Mouse (Mus musculus) hindbrain, embryonic 12.5 days (tissue): Measurements from ENCODE around the gene Itga6. TPM values are rescaled to one million over a fixed set of nuclear protein-coding genes. Genes with fewer than 3 reads are reported as not detected.
"Not testable (repeated sequence)": the region's sequence is repeated elsewhere in the genome, so short reads cannot be mapped to it uniquely, and the experiment has no call there.

ENCODE experiments used
- ATAC-seq: fragments of 200-750 bp; cut with Nextera tagmentation; 2 replicates; pipeline ENCODE4 v1.8.0; 2017; ENCODE audit warnings: moderate TSS enrichment; ENCODE audit not compliant: low FRiP score
- H3K27ac ChIP-seq: fragments of 300-500 bp; sonication (generic); 2 replicates; pipeline ENCODE4 v1.5.1; 2016; ENCODE audit warnings: mild to moderate bottlenecking
- H3K27me3 ChIP-seq: fragments of 300-500 bp; sonication (generic); 2 replicates; pipeline ENCODE4 v1.6.1; 2016; ENCODE audit warnings: mild to moderate bottlenecking
- H3K36me3 ChIP-seq: fragments of 300-500 bp; sonication (generic); 2 replicates; pipeline ENCODE4 v1.6.1; 2016; ENCODE audit warnings: mild to moderate bottlenecking
- H3K4me1 ChIP-seq: fragments of 300-500 bp; sonication (generic); 2 replicates; pipeline ENCODE4 v1.6.1; 2016
- H3K4me2 ChIP-seq: fragments of 300-500 bp; sonication (generic); replicated peaks from 2 replicates; pipeline ENCODE4 v1.6.1; 2016; ENCODE audit warnings: mild to moderate bottlenecking
- H3K4me3 ChIP-seq: fragments of 300-500 bp; sonication (generic); 2 replicates; pipeline ENCODE4 v1.5.1; 2016; ENCODE audit warnings: mild to moderate bottlenecking
- H3K9ac ChIP-seq: fragments of 300-500 bp; sonication (generic); 2 replicates; pipeline ENCODE4 v1.6.1; 2016; ENCODE audit warnings: mild to moderate bottlenecking, moderate library complexity
- H3K9me3 ChIP-seq: fragments of 300-500 bp; sonication (generic); replicated peaks from 2 replicates; pipeline ENCODE4 v1.6.1; 2016; ENCODE audit warnings: mild to moderate bottlenecking
- WGBS: fragments of 180-500 bp; shearing (Covaris S2); methylation state at CpG from one replicate; pipeline ENCODE4 v1.1.7; 2016; 5-methylcytosine and 5-hydroxymethylcytosine counted together
- polyA plus RNA-seq: library from polyadenylated mRNA; unstranded; fragments of >200 nt; fragmentation: Nextera tagmentation; extraction: Ambion mirVana; gene quantifications from 2 replicates; pipeline ENCODE4 v1.2.1, GENCODE M21; 2016

The Itga6 gene
- polyA plus RNA-seq, 1 experiment from 2014 or later, result 34.6 TPM

- H3K9ac ChIP-seq, H3K9me3 ChIP-seq, H3K4me3 ChIP-seq, H3K27ac ChIP-seq, H3K36me3 ChIP-seq, H3K27me3 ChIP-seq, H3K4me2 ChIP-seq, ATAC-seq: not testable (repeated sequence)
- 71% methylated on average over 2 of the region's 2 CpGs for WGBS
- peaks cover 10% of the 10 kb centered on the region for H3K4me1 ChIP-seq
Observed at GRCm38 (mm10) chr2:71720556-71720955, 24.9 kb upstream of the Itga6 start.

GRCm38 (mm10) chr2:71722913-71723312 lies 22.5 kb upstream of the Itga6 start:
- Histone ChIP-seq H3K4me3 (no peak overlapping the region), H3K27ac (no peak overlapping the region), H3K27me3 (no peaks in the 10 kb centered on the region), H3K9ac (no peak overlapping the region), H3K9me3 (no peaks in the 10 kb centered on the region), H3K4me1 (peaks cover 10% of the 10 kb centered on the region), H3K4me2 (no peak overlapping the region), H3K36me3 (no peaks in the 10 kb centered on the region)
- ATAC-seq, result no peak
- WGBS, result 77% methylated on average over 5 of the region's 5 CpGs

GRCm38 (mm10) chr2:71723623-71724022 lies 21.8 kb upstream of the Itga6 start:
- no peak overlapping the region for H3K9ac ChIP-seq
- H3K9me3 ChIP-seq, result no peaks in the 10 kb centered on the region
- 94% methylated on average over 3 of the region's 3 CpGs for WGBS
- no peak overlapping the region for H3K27ac ChIP-seq
- peaks cover 10% of the 10 kb centered on the region for H3K4me1 ChIP-seq
- no peak overlapping the region for H3K4me3 ChIP-seq
- ATAC-seq, result no peak
- no peaks in the 10 kb centered on the region for H3K27me3 ChIP-seq
- no peak overlapping the region for H3K4me2 ChIP-seq
- H3K36me3 ChIP-seq, result no peaks in the 10 kb centered on the region

- no peak overlapping the region for H3K9ac ChIP-seq
- no peaks in the 10 kb centered on the region for H3K36me3 ChIP-seq
- no peak overlapping the region for H3K27ac ChIP-seq
- H3K4me3 ChIP-seq, result no peak overlapping the region
- 84% methylated on average over 6 of the region's 6 CpGs for WGBS
- no peak overlapping the region for H3K4me2 ChIP-seq
- H3K9me3 ChIP-seq, result no peaks in the 10 kb centered on the region
- ATAC-seq, result no peak
- H3K4me1 ChIP-seq, result peaks cover 8% of the 10 kb centered on the region
- H3K27me3 ChIP-seq, result no peaks in the 10 kb centered on the region
Observed at GRCm38 (mm10) chr2:71724028-71724427, 21.4 kb upstream of the Itga6 start.

- ATAC-seq, result no peak
- Histone ChIP-seq H3K4me1 (no peaks in the 10 kb centered on the region), H3K36me3 (no peaks in the 10 kb centered on the region), H3K4me3 (no peak overlapping the region), H3K4me2 (no peak overlapping the region), H3K9ac (no peak overlapping the region), H3K9me3 (no peaks in the 10 kb centered on the region), H3K27ac (no peak overlapping the region), H3K27me3 (no peaks in the 10 kb centered on the region)
- WGBS, result 84% methylated on average over 1 of the region's 1 CpGs
Observed at GRCm38 (mm10) chr2:71725446-71725845, 20.0 kb upstream of the Itga6 start.

GRCm38 (mm10) chr2:71726883-71727676 lies 18.3 kb upstream of the Itga6 start:
- Histone ChIP-seq H3K9me3 (no peaks in the 10 kb centered on the region), H3K36me3 (no peaks in the 10 kb centered on the region), H3K4me3 (no peak overlapping the region), H3K9ac (no peak overlapping the region), H3K27me3 (no peaks in the 10 kb centered on the region), H3K4me2 (no peak overlapping the region), H3K4me1 (peaks cover 2% of the 10 kb centered on the region; the same call in 1 of the 2 replicates), H3K27ac (no peak overlapping the region)
- no peak for ATAC-seq
- WGBS, result 91% methylated on average over 7 of the region's 7 CpGs

- no peaks in the 10 kb centered on the region for H3K9me3 ChIP-seq
- 89% methylated on average over 7 of the region's 7 CpGs for WGBS
- ATAC-seq, result no peak
Observed at GRCm38 (mm10) chr2:71728341-71728740, 17.1 kb upstream of the Itga6 start.

GRCm38 (mm10) chr2:71728796-71729195 lies 16.6 kb upstream of the Itga6 start:
- no peak overlapping the region for H3K4me3 ChIP-seq
- no peak overlapping the region for H3K27ac ChIP-seq
- H3K9ac ChIP-seq, result no peak overlapping the region
- no peak for ATAC-seq
- peaks cover 2% of the 10 kb centered on the region; the same call in 1 of the 2 replicates for H3K4me1 ChIP-seq
- H3K36me3 ChIP-seq, result no peaks in the 10 kb centered on the region
- 67% methylated on average over 5 of the region's 5 CpGs for WGBS
- no peaks in the 10 kb centered on the region for H3K27me3 ChIP-seq
- H3K9me3 ChIP-seq, result no peaks in the 10 kb centered on the region
- H3K4me2 ChIP-seq, result no peak overlapping the region

More at GRCm38 (mm10) chr2:71728341-71728740, 17.1 kb upstream of the Itga6 start:
- H3K27ac ChIP-seq, result no peak overlapping the region
- H3K27me3 ChIP-seq, result no peaks in the 10 kb centered on the region
- H3K9ac ChIP-seq, result no peak overlapping the region
- H3K4me3 ChIP-seq, result no peak overlapping the region
- no peak overlapping the region for H3K4me2 ChIP-seq
- H3K36me3 ChIP-seq, result no peaks in the 10 kb centered on the region
- peaks cover 2% of the 10 kb centered on the region; the same call in 1 of the 2 replicates for H3K4me1 ChIP-seq

GRCm38 (mm10) chr2:71730623-71731612 lies 14.5 kb upstream of the Itga6 start:
- WGBS, result 83% methylated on average over 20 of the region's 20 CpGs
- no peaks in the 10 kb centered on the region for H3K9me3 ChIP-seq
- ATAC-seq, result no peak

GRCm38 (mm10) chr2:71734792-71735392 lies 10.5 kb upstream of the Itga6 start:
- Histone ChIP-seq H3K4me3 (no peak overlapping the region), H3K27ac (no peak overlapping the region), H3K9ac (no peak overlapping the region), H3K4me1 (peaks cover 2% of the 10 kb centered on the region; the same call in 1 of the 2 replicates), H3K27me3 (no peaks in the 10 kb centered on the region), H3K36me3 (no peaks in the 10 kb centered on the region), H3K4me2 (no peak overlapping the region), H3K9me3 (no peaks in the 10 kb centered on the region; the same call in 1 of the 2 replicates)
- ATAC-seq, result no peak
- 70% methylated on average over 9 of the region's 9 CpGs for WGBS

More at GRCm38 (mm10) chr2:71730623-71731612, 14.5 kb upstream of the Itga6 start:
- H3K27ac ChIP-seq, result no peak overlapping the region
- no peak overlapping the region for H3K4me2 ChIP-seq
- no peaks in the 10 kb centered on the region for H3K27me3 ChIP-seq
- peaks cover 2% of the 10 kb centered on the region; the same call in 1 of the 2 replicates for H3K4me1 ChIP-seq
- no peaks in the 10 kb centered on the region for H3K36me3 ChIP-seq
- no peak overlapping the region for H3K4me3 ChIP-seq
- no peak overlapping the region for H3K9ac ChIP-seq

- WGBS, result 93% methylated on average over 17 of the region's 17 CpGs
- Histone ChIP-seq H3K36me3 (no peaks in the 10 kb centered on the region), H3K9ac (no peak overlapping the region), H3K27me3 (no peaks in the 10 kb centered on the region), H3K27ac (no peak overlapping the region), H3K4me3 (no peak overlapping the region), H3K4me1 (peaks cover 2% of the 10 kb centered on the region; the same call in 1 of the 2 replicates), H3K9me3 (no peaks in the 10 kb centered on the region; the same call in 1 of the 2 replicates), H3K4me2 (no peak overlapping the region)
- ATAC-seq, result no peak
Observed at GRCm38 (mm10) chr2:71735541-71736159, 9.8 kb upstream of the Itga6 start.
